Mouse (Mus musculus) G1E (cell line): ENCODE measurements around the gene Clrn3. TPM values are rescaled to one million over a fixed set of nuclear protein-coding genes. Genes with fewer than 3 reads are reported as not detected.
A peak's percentile ranks its signal among the peaks of the same experiment; 100 is the strongest.
"Not testable (repeated sequence)": the region's sequence is repeated elsewhere in the genome, so short reads cannot be mapped to it uniquely, and the experiment has no call there.

ENCODE experiments used
- ATAC-seq: 2 replicates; pipeline ENCODE4 v1.8.0; 2016; ENCODE audit warnings: mild to moderate bottlenecking; ENCODE audit not compliant: insufficient number of reproducible peaks, poor library complexity, low FRiP score, severe bottlenecking; ENCODE audit errors: extremely low read depth
- DNase-seq: peaks from one replicate; pipeline ENCODE4 v3.0.0; 2012; ENCODE audit warnings: low spot score
- H3K27me3 ChIP-seq: 2 replicates; pipeline ENCODE4 v1.6.1; 2012; ENCODE audit warnings: mild to moderate bottlenecking, low read length, inconsistent platforms; ENCODE audit not compliant: insufficient read depth
- H3K36me3 ChIP-seq: replicated peaks from 2 replicates; pipeline ENCODE3; 2012; ENCODE audit warnings: mild to moderate bottlenecking, inconsistent platforms
- H3K4me1 ChIP-seq: 2 replicates; pipeline ENCODE4 v1.6.1; 2012; ENCODE audit warnings: low read depth, low read length, inconsistent platforms, mixed read lengths; ENCODE audit not compliant: insufficient read depth
- H3K4me3 ChIP-seq: 2 replicates; pipeline ENCODE4 v1.5.1; 2012; ENCODE audit warnings: low read depth, mild to moderate bottlenecking, inconsistent platforms, low read length, moderate library complexity, mixed read lengths
- H3K9me3 ChIP-seq: replicated peaks from 2 replicates; pipeline ENCODE4 v1.6.1; 2012; ENCODE audit warnings: inconsistent platforms
- CTCF ChIP-seq: IDR thresholded peaks from 2 replicates; pipeline ENCODE4 v1.5.1; 2012; ENCODE audit warnings: low read depth, low read length, inconsistent platforms, mixed read lengths
- GATA1 ChIP-seq: IDR thresholded peaks from 2 replicates; pipeline ENCODE4 v1.6.1; 2012; ENCODE audit warnings: borderline replicate concordance, low read length, inconsistent platforms, mixed read lengths
- GATA2 ChIP-seq: IDR thresholded peaks from 2 replicates; pipeline ENCODE4 v1.6.1; 2012; ENCODE audit warnings: low read depth, low read length, inconsistent platforms, borderline replicate concordance
- POLR2AphosphoS5 ChIP-seq: IDR thresholded peaks from 2 replicates; pipeline ENCODE4 v1.6.1; 2012; ENCODE audit warnings: low read depth, low read length, inconsistent platforms; ENCODE audit not compliant: insufficient replicate concordance
- TAL1 ChIP-seq: conservative IDR thresholded peaks from 2 replicates; pipeline ENCODE4 v1.6.1; 2012; ENCODE audit warnings: low read depth, low read length, inconsistent platforms, mixed read lengths
- polyA plus RNA-seq: library from polyadenylated mRNA; stranded (reverse); fragments of >175 nt; gene quantifications from 2 replicates; pipeline ENCODE4 v1.2.3, GENCODE M21; 2012
- total RNA-seq, 2 experiments: library from RNA; stranded (forward) in 1 of 2; stranded (reverse) in 1 of 2; fragments of 200-1000 nt in 1 of 2; fragments of >200 nt in 1 of 2; fragmentation: Nextera tagmentation in 1 of 2; gene quantifications; 2 replicates each; pipeline ENCODE4 v1.2.3; 2014 to 2017

The Clrn3 gene
- total RNA-seq (2014; fragmentation: Nextera tagmentation) (not detected in 2 replicates), total RNA-seq (2017) (0.06 and 0.11 TPM in 2 replicates), polyA plus RNA-seq (not detected in 2 replicates)

GRCm38 (mm10) chr7:135528515-135528914 lies at the start of gene Clrn3:
Gene Clrn3 (minus strand): TSS chr7:135528654.
- no peak for TF ChIP-seq GATA2
- TF ChIP-seq POLR2AphosphoS5 = no peak
- no peak for TF ChIP-seq TAL1
- Histone ChIP-seq H3K36me3 (no peaks in the 10 kb centered on the region), H3K4me3 (no peak within 1 kb of the TSS), H3K9me3 (no peaks in the 10 kb centered on the region), H3K4me1 (peaks cover 4% of the 10 kb centered on the region), H3K27me3 (peaks cover 41% of the 10 kb centered on the region)
- ATAC-seq (no peak), DNase-seq (no peak)

GRCm38 (mm10) chr7:135576329-135576728 lies 47.9 kb upstream of the Clrn3 start:
- no peak overlapping the region for H3K4me3 ChIP-seq
- DNase-seq (no peak), ATAC-seq (no peak)
- H3K36me3 ChIP-seq = peaks cover 67% of the 10 kb centered on the region
- H3K4me1 ChIP-seq = peaks cover 95% of the 10 kb centered on the region
- H3K9me3 ChIP-seq = no peaks in the 10 kb centered on the region
- no peak for TF ChIP-seq GATA2
- TF ChIP-seq GATA1 = no peak
- TF ChIP-seq TAL1 = no peak
- no peak for TF ChIP-seq POLR2AphosphoS5
- TF ChIP-seq CTCF = no peak
- H3K27me3 ChIP-seq = no peaks in the 10 kb centered on the region

- peak; percentile 31 for DNase-seq
- H3K4me3 ChIP-seq, H3K27me3 ChIP-seq, H3K9me3 ChIP-seq: not testable (repeated sequence)
- ATAC-seq = peak; percentile 84
- peaks cover 74% of the 10 kb centered on the region for H3K36me3 ChIP-seq
- H3K4me1 ChIP-seq = peaks cover 95% of the 10 kb centered on the region
- peak; percentile 83 for TF ChIP-seq TAL1
Observed at GRCm38 (mm10) chr7:135575319-135576069, 47.0 kb upstream of the Clrn3 start.

GRCm38 (mm10) chr7:135571951-135572559 lies 43.6 kb upstream of the Clrn3 start:
- ATAC-seq = no peak
- TF ChIP-seq CTCF (no peak), TAL1 (no peak), POLR2AphosphoS5 (no peak), GATA2 (no peak), GATA1 (no peak)
- peaks cover 89% of the 10 kb centered on the region for H3K4me1 ChIP-seq
- no peak overlapping the region; the same call in 1 of the 2 replicates for H3K4me3 ChIP-seq
- no peak for DNase-seq
- peaks cover 74% of the 10 kb centered on the region for H3K36me3 ChIP-seq
- no peaks in the 10 kb centered on the region for H3K27me3 ChIP-seq
- no peaks in the 10 kb centered on the region for H3K9me3 ChIP-seq

GRCm38 (mm10) chr7:135571392-135571791 lies 42.9 kb upstream of the Clrn3 start:
- no peak for DNase-seq

GRCm38 (mm10) chr7:135568550-135568949 lies 40.1 kb upstream of the Clrn3 start:
- TF ChIP-seq GATA2 (no peak), POLR2AphosphoS5 (no peak), TAL1 (no peak), CTCF (no peak), GATA1 (no peak)
- Histone ChIP-seq H3K27me3 (no peaks in the 10 kb centered on the region), H3K4me1 (peaks cover 93% of the 10 kb centered on the region), H3K9me3 (no peaks in the 10 kb centered on the region), H3K4me3 (no peak overlapping the region), H3K36me3 (peaks cover 97% of the 10 kb centered on the region)
- ATAC-seq (no peak), DNase-seq (no peak)

More at GRCm38 (mm10) chr7:135571392-135571791, 42.9 kb upstream of the Clrn3 start:
- ATAC-seq = no peak
- Histone ChIP-seq H3K9me3 (no peaks in the 10 kb centered on the region), H3K4me1 (peaks cover 89% of the 10 kb centered on the region), H3K4me3 (no peak overlapping the region), H3K36me3 (peaks cover 75% of the 10 kb centered on the region), H3K27me3 (no peaks in the 10 kb centered on the region)
- TF ChIP-seq POLR2AphosphoS5 (no peak), GATA1 (no peak)

- Histone ChIP-seq H3K9me3 (no peaks in the 10 kb centered on the region), H3K27me3 (no peaks in the 10 kb centered on the region), H3K36me3 (peaks cover 97% of the 10 kb centered on the region), H3K4me3 (no peak overlapping the region), H3K4me1 (peaks cover 92% of the 10 kb centered on the region)
- TF ChIP-seq POLR2AphosphoS5 (no peak), CTCF (no peak), GATA2 (no peak), TAL1 (no peak), GATA1 (no peak)
- no peak for DNase-seq
- ATAC-seq = peak; percentile 29; the same call in 1 of the 2 replicates
Observed at GRCm38 (mm10) chr7:135567582-135567981, 39.1 kb upstream of the Clrn3 start.
